Mouse (Mus musculus): ENCODE results near the gene Asxl1.

- TF ChIP-seq CHD2 (IDR thresholded peaks at IDR 0.05; ENCODE audit: low read depth, low read length) (no peak), ZNF384 (IDR thresholded peaks at IDR 0.05; ENCODE audit: low read depth, low read length) (no peak), HCFC1 (IDR thresholded peaks at IDR 0.05; ENCODE audit: borderline replicate concordance, insufficient read depth, low read length) (no peak)
Observed at GRCm38 (mm10) chr2:153297771-153298170, 47.9 kb upstream of the Asxl1 start.

All from ES-E14 (cell line).